Mouse (Mus musculus): ENCODE data around the gene Ak7. TPM values are rescaled to one million over a fixed set of nuclear protein-coding genes. Genes with fewer than 3 reads are reported as not detected.

The Ak7 gene
- total and polyA plus RNA-seq, 2 experiments from 2014 or later = 1.4 to 2.2 TPM

DNA sequence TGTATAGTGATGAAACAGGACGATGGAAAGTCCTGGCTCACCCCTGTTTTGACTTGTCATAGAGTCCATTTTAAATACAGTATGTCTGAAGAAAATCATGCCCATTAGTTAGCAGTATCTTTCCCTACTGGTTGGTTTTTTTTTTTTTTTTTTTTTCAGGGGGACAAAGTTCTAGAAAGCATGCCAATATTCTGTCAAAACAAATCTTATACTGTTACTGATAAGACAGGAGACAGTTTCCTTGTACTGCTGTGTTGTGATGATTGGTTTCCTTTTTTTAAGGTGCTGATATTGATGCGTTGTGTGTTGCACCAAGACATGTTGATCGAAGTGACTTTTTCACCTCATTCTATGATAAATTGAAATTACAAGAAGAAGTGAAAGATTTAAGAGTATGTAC lies 100.4 kb downstream of the Ak7 start:
- peaks cover 31% of the 10 kb centered on the region; the same call in 1 of the 2 replicates for H3K36me3 ChIP-seq (ENCODE audit: insufficient read depth, low read length)

DNA sequence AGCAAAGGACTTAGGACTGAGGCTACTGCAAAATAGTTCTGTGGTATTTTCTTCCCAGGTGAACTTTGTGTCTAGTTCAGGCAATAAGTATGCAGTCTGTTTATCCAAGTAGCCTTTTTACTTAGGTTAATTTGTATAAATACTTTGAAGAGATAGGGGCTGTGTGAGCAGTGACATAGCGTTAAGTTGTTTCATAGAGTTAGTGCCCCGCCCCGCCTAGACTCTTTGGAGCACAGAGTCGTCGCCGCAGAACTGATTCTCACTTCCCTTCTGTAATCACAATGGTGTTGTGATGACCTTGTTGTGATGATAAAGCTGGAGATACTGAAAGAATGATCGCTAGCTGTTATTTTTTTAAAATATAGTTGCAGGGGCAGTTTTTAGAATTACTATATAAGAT lies 101.6 kb downstream of the Ak7 start:
- Histone ChIP-seq H3K27ac (no peak overlapping the region), H3K4me1 (ENCODE audit: insufficient read depth, low read length) (no peaks in the 10 kb centered on the region), H3K27me3 (ENCODE audit: insufficient read depth, low read length) (no peaks in the 10 kb centered on the region), H3K9ac (replicated peaks; ENCODE audit: low read length) (no peak overlapping the region), H3K4me3 (ENCODE audit: low read length) (no peak overlapping the region), H3K36me3 (ENCODE audit: insufficient read depth, low read length) (peaks cover 41% of the 10 kb centered on the region), H3K4me2 (ENCODE audit: low read depth, low read length) (no peak overlapping the region), H3K9me3 (ENCODE audit: low read length) (no peaks in the 10 kb centered on the region)
- 96% methylated on average over 7 of the region's 7 CpGs for whole genome bisulfite sequencing
- DNase-seq (ENCODE audit: low spot score) = no peak
- no peak for TF ChIP-seq CTCF (IDR thresholded peaks at IDR 0.05; ENCODE audit: low read depth)
- ATAC-seq = no peak

More for the DNA sequence above, 100.4 kb downstream of the Ak7 start:
- H3K27ac ChIP-seq = no peak overlapping the region
- no peak overlapping the region for H3K4me2 ChIP-seq (ENCODE audit: low read depth, low read length)
- no peak for TF ChIP-seq CTCF (IDR thresholded peaks at IDR 0.05; ENCODE audit: low read depth)
- H3K4me1 ChIP-seq (ENCODE audit: insufficient read depth, low read length) = no peaks in the 10 kb centered on the region
- WGBS = 97% methylated on average over 3 of the region's 3 CpGs
- DNase-seq (ENCODE audit: low spot score) (no peak), ATAC-seq (no peak)
- no peak overlapping the region for H3K9ac ChIP-seq (replicated peaks; ENCODE audit: low read length)
- H3K9me3 ChIP-seq (ENCODE audit: low read length) = no peaks in the 10 kb centered on the region
- no peak overlapping the region for H3K4me3 ChIP-seq (ENCODE audit: low read length)
- H3K27me3 ChIP-seq (ENCODE audit: insufficient read depth, low read length) = no peaks in the 10 kb centered on the region

DNA sequence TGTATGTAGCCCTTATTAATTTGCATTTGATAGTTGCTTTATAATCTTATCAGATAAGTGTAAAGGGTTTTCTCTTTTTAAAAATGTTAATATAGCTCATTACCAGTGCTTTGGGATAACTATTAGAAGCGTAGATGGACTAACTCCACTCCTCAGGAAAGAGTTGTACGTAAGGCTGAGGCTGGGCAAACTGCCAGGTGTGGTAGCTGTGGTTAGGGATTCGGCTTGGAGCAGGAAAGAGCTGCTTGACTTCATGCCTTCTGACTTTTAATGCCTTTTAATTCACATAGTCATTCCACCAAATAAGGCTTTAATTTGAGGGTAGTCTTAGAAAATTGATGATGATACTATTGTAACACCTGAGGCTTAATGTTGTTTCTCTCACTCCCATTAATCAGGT lies 103.2 kb downstream of the Ak7 start:
- H3K27ac ChIP-seq = no peak overlapping the region
- DNase-seq (ENCODE audit: low spot score) = peak; percentile 34
- WGBS = 42% methylated on average over 3 of the region's 3 CpGs
- H3K4me2 ChIP-seq (ENCODE audit: low read depth, low read length) = no peak overlapping the region
- no peak for TF ChIP-seq CTCF (IDR thresholded peaks at IDR 0.05; ENCODE audit: low read depth)
- peaks cover 47% of the 10 kb centered on the region for H3K36me3 ChIP-seq (ENCODE audit: insufficient read depth, low read length)
- H3K4me1 ChIP-seq (ENCODE audit: insufficient read depth, low read length) = no peaks in the 10 kb centered on the region
- no peaks in the 10 kb centered on the region for H3K9me3 ChIP-seq (ENCODE audit: low read length)
- ATAC-seq = no peak
- no peaks in the 10 kb centered on the region for H3K27me3 ChIP-seq (ENCODE audit: insufficient read depth, low read length)
- H3K4me3 ChIP-seq (ENCODE audit: low read length) = no peak overlapping the region
- H3K9ac ChIP-seq (replicated peaks; ENCODE audit: low read length) = no peak overlapping the region

DNA sequence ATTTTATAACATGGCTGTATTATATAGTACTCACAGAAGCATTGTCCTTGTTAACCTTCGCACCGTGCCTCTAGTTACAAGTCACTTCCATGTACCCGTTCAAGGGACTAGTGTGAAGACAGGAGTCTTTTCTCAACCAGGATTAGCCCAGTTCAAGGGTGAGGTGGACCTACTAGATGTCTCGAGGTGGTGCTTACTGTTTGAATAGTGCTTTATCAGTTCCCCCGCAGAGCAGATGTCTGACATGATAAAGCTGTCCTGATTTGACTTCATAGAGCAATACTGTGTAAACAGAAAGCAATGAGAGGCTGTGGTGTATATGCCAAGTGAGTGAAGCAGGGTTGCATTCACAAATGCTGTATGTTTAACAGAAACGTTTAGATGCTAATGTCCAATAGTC lies 104.8 kb downstream of the Ak7 start:
- no peaks in the 10 kb centered on the region for H3K4me1 ChIP-seq (ENCODE audit: insufficient read depth, low read length)
- WGBS = 89% methylated on average over 6 of the region's 6 CpGs
- H3K9me3 ChIP-seq (ENCODE audit: low read length) = no peaks in the 10 kb centered on the region
- no peak for TF ChIP-seq CTCF (IDR thresholded peaks at IDR 0.05; ENCODE audit: low read depth)
- peaks cover 52% of the 10 kb centered on the region for H3K36me3 ChIP-seq (ENCODE audit: insufficient read depth, low read length)
- no peak overlapping the region for H3K9ac ChIP-seq (replicated peaks; ENCODE audit: low read length)
- H3K27ac ChIP-seq = no peak overlapping the region
- no peaks in the 10 kb centered on the region for H3K27me3 ChIP-seq (ENCODE audit: insufficient read depth, low read length)
- no peak overlapping the region for H3K4me2 ChIP-seq (ENCODE audit: low read depth, low read length)
- DNase-seq (ENCODE audit: low spot score) (no peak), ATAC-seq (no peak)
- no peak overlapping the region for H3K4me3 ChIP-seq (ENCODE audit: low read length)

DNA sequence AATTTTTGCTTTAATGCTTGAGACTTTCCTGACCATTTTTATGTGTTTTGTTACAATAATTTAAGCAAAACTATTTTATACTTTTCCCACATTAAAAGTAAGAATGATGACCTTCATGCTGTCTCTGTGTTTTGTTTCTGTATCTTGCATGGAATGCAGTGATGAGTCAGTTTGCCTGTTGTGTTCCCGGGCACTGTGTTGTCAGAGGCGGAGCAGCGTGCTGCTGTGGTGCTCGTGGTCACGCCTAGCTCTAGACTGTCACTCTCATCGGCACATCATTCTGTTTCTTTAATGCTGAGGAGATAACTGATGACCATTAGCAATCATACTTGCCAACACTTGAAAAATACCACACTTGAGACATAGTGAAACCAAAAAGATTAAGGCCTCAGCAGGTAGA lies 108.2 kb downstream of the Ak7 start:
- no peak overlapping the region for H3K9ac ChIP-seq (replicated peaks; ENCODE audit: low read length)
- WGBS = 93% methylated on average over 6 of the region's 6 CpGs
- no peak overlapping the region for H3K27ac ChIP-seq
- H3K9me3 ChIP-seq (ENCODE audit: low read length) = no peaks in the 10 kb centered on the region
- peaks cover 38% of the 10 kb centered on the region for H3K36me3 ChIP-seq (ENCODE audit: insufficient read depth, low read length)
- no peaks in the 10 kb centered on the region for H3K4me1 ChIP-seq (ENCODE audit: insufficient read depth, low read length)
- no peak overlapping the region for H3K4me2 ChIP-seq (ENCODE audit: low read depth, low read length)
- no peak overlapping the region for H3K4me3 ChIP-seq (ENCODE audit: low read length)
- no peak for ATAC-seq
- no peaks in the 10 kb centered on the region for H3K27me3 ChIP-seq (ENCODE audit: insufficient read depth, low read length)
- no peak for TF ChIP-seq CTCF (IDR thresholded peaks at IDR 0.05; ENCODE audit: low read depth)
- no peak for DNase-seq (ENCODE audit: low spot score)

DNA sequence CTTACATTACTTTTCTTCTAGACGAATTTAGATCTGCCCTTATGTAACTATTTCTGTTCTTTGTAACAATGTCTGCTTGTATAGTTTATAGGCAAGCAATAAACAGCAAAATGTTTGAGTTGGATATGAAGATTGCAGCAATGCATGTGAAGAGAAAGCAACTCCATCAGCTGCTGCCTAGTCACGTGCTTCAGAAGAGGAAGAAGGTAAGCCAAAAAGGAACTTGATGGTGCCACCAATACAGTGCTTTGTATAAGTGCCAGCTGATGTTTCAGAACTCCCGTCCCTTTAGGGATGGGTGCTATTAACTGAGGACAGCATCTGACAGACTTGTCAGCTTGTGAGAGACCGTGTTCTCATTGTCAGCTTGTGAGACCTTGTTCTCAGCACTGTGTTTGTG lies 117.7 kb downstream of the Ak7 start:
- Histone ChIP-seq H3K9ac (replicated peaks; ENCODE audit: low read length) (no peak overlapping the region), H3K9me3 (ENCODE audit: low read length) (no peaks in the 10 kb centered on the region), H3K27ac (no peak overlapping the region), H3K4me2 (ENCODE audit: low read depth, low read length) (no peak overlapping the region), H3K4me3 (ENCODE audit: low read length) (no peak overlapping the region), H3K27me3 (ENCODE audit: insufficient read depth, low read length) (no peaks in the 10 kb centered on the region), H3K4me1 (ENCODE audit: insufficient read depth, low read length) (no peaks in the 10 kb centered on the region), H3K36me3 (ENCODE audit: insufficient read depth, low read length) (peaks cover 51% of the 10 kb centered on the region)
- 86% methylated on average over 4 of the region's 4 CpGs for WGBS
- no peak for TF ChIP-seq CTCF (IDR thresholded peaks at IDR 0.05; ENCODE audit: low read depth)
- DNase-seq (ENCODE audit: low spot score) (no peak), ATAC-seq (no peak)

DNA sequence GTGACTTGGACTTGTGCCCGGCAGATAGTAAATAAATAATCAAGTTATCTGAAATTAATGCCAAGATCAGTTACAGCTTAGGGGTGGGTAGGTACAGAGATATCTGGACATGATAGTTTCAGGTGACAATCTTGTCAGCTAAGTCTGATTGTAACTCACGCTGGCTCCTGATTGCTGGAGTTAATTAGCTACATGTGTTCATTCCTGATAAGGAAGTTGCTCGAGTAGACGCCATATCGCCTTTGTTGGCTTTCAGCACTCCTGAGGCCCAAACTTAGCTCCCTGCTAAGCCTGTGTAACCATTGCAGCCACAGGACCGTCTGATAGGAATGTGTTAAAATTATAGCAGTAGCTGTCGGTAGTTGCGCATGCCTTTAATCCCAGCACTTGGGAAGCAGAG lies 119.0 kb downstream of the Ak7 start:
- no peak for ATAC-seq
- 88% methylated on average over 8 of the region's 8 CpGs for WGBS
- TF ChIP-seq CTCF (IDR thresholded peaks at IDR 0.05; ENCODE audit: low read depth) = no peak
- DNase-seq (ENCODE audit: low spot score) = no peak
- H3K9ac ChIP-seq (replicated peaks; ENCODE audit: low read length) = no peak overlapping the region
- H3K27ac ChIP-seq = no peak overlapping the region
- no peaks in the 10 kb centered on the region for H3K4me1 ChIP-seq (ENCODE audit: insufficient read depth, low read length)
- no peak overlapping the region for H3K4me3 ChIP-seq (ENCODE audit: low read length)
- no peaks in the 10 kb centered on the region for H3K27me3 ChIP-seq (ENCODE audit: insufficient read depth, low read length)
- H3K9me3 ChIP-seq (ENCODE audit: low read length) = no peaks in the 10 kb centered on the region
- H3K36me3 ChIP-seq (ENCODE audit: insufficient read depth, low read length) = peaks cover 64% of the 10 kb centered on the region
- no peak overlapping the region for H3K4me2 ChIP-seq (ENCODE audit: low read depth, low read length)

All from hindbrain, postnatal 0 days (tissue).